Mouse (Mus musculus): ENCODE data around the gene Ascc1.

DNA sequence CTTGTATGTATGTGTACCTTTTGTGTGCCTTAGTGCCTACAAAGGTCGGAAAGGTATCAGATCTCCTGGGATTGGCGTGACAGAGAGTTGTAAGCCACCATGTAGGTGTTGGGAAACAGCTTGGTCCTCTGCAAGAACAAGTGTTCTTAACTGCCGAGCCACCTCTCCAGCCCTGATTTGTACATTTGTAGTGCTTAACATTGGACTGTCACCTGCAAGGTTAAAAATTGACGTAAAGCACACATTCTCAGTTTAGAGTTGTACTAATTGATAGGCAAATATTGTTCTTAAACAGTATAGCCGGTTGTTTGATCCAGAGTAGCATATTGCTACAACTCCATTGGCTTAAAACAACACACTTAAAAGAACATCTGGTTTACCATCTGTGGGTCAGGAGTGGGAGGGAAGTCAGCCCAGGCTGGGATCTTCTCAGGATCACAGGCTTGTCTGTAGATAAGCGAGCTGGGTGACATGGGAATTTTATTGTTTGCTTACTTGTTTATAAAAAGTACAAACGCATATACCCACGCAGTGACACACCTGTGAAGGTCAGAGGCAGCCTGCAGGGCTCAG is 39.8 kb downstream of the Ascc1 start:
- TF ChIP-seq CTCF (IDR thresholded peaks at IDR 0.05; ENCODE audit: extremely low read depth, insufficient read depth, insufficient read length, insufficient replicate concordance) (no peak), POLR2A (IDR thresholded peaks at IDR 0.05; ENCODE audit: low read depth, low read length) (no peak)

Data from spleen, adult 2 months (tissue).